Mouse (Mus musculus) megakaryocyte, adult 5-6 weeks (primary cell): ENCODE data around the gene Abhd17a. TPM values are rescaled to one million over a fixed set of nuclear protein-coding genes. Genes with fewer than 3 reads are reported as not detected.
"Not testable (repeated sequence)": the region's sequence is repeated elsewhere in the genome, so short reads cannot be mapped to it uniquely, and the experiment has no call there.

Experiments used
- ATAC-seq: 2 replicates; pipeline ENCODE4 v1.8.0; 2016; ENCODE audit warnings: mild to moderate bottlenecking, inconsistent platforms; ENCODE audit not compliant: poor library complexity, severe bottlenecking
- total RNA-seq, 2 experiments: library from RNA; stranded (forward) in 1 of 2; stranded (reverse) in 1 of 2; fragments of 153-499, 151-499 nt in 1 of 2; fragments of 221-1000, 200-1000 nt in 1 of 2; gene quantifications; 2 replicates each; pipeline versions ENCODE4 v1.2.3 to v1.2.4; 2015 to 2017

Abhd17a gene
- total RNA-seq, 2 experiments from 2014 or later = 31.6 to 82.1 TPM

- no peak for ATAC-seq
Measured at GRCm38 (mm10) chr10:80609269-80609924, 19.3 kb upstream of the Abhd17a start.

GRCm38 (mm10) chr10:80608435-80608834, 18.3 kb upstream of the Abhd17a start:
- no peak for ATAC-seq

GRCm38 (mm10) chr10:80606737-80607350, 16.7 kb upstream of the Abhd17a start:
- no peak for ATAC-seq

GRCm38 (mm10) chr10:80606306-80606705, 16.2 kb upstream of the Abhd17a start:
- ATAC-seq = no peak

GRCm38 (mm10) chr10:80605721-80606120, 15.6 kb upstream of the Abhd17a start, which contains the start of gene Gm49322:
Gm49322 (plus strand) TSS chr10:80606021.
- ATAC-seq = not testable (repeated sequence)

GRCm38 (mm10) chr10:80604988-80605387, 14.8 kb upstream of the Abhd17a start:
- ATAC-seq = no peak

- ATAC-seq = no peak
Measured at GRCm38 (mm10) chr10:80604001-80604509, 13.9 kb upstream of the Abhd17a start.

- no peak for ATAC-seq
Measured at GRCm38 (mm10) chr10:80603364-80603763, 13.2 kb upstream of the Abhd17a start.

GRCm38 (mm10) chr10:80602698-80603325, 12.7 kb upstream of the Abhd17a start, which contains the start of the genes Scamp4 and Adat3:
Scamp4 (plus strand) TSS chr10:80602872.
Adat3 (plus strand) TSS chr10:80602880.
- ATAC-seq = peak; percentile 97

- no peak for ATAC-seq
Measured at GRCm38 (mm10) chr10:80596318-80596717, 6.2 kb upstream of the Abhd17a start.

GRCm38 (mm10) chr10:80589127-80589878, 838 bp downstream of the Abhd17a start:
- peak; percentile 20; the same call in 1 of the 2 replicates for ATAC-seq

GRCm38 (mm10) chr10:80587305-80587657, 2.9 kb downstream of the Abhd17a start:
- no peak for ATAC-seq

GRCm38 (mm10) chr10:80586407-80587304, 3.5 kb downstream of the Abhd17a start:
- no peak for ATAC-seq

- ATAC-seq = no peak
Measured at GRCm38 (mm10) chr10:80585581-80585980, 4.6 kb downstream of the Abhd17a start.

- no peak for ATAC-seq
Measured at GRCm38 (mm10) chr10:80584642-80585552, 5.2 kb downstream of the Abhd17a start.

GRCm38 (mm10) chr10:80584045-80584488, 6.1 kb downstream of the Abhd17a start:
- ATAC-seq = no peak

GRCm38 (mm10) chr10:80583047-80583446, 7.1 kb downstream of the Abhd17a start:
- ATAC-seq = no peak

- 0 out of 2 replicates have a peak, but pooled peaks have one; percentile 17 for ATAC-seq
Measured at GRCm38 (mm10) chr10:80578911-80579310, 11.2 kb downstream of the Abhd17a start.
